Mouse (Mus musculus): ENCODE data around the gene Bckdk. TPM values are rescaled to one million over a fixed set of nuclear protein-coding genes. Genes with fewer than 3 reads are reported as not detected.

Bckdk gene
- total and polyA plus RNA-seq, 3 experiments: 32.6 to 126 TPM; not detected in 1

DNA sequence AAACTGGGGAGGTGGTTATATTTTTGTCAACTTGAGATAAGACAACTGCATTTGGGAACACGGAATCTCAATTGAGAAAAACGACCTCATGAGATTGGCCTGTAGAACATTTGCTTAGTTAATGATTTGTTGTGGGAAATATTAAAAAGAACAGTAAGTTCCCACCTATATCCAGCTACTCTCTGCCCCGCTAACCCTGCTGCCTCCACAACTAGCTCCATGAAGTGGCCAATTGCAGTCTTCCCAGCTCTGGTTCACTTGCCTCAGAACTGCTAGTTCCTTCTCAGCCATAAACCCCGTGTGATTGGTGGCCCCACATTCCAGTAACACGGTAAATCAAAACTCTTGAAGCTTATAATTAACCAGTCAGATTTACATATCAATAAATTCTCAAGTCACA lies 55.5 kb downstream of the Bckdk start:
- no peak overlapping the region for H3K9ac ChIP-seq (ENCODE audit: control insufficient read depth, low read depth, low read length, poor library complexity, severe bottlenecking)
- no peaks in the 10 kb centered on the region for H3K4me1 ChIP-seq (ENCODE audit: control insufficient read depth in 1 of 2, insufficient read depth in 2 of 2, low read length in 2 of 2)
- H3K4me3 ChIP-seq (ENCODE audit: control insufficient read depth in 1 of 2, insufficient read depth in 1 of 2, low read depth in 2 of 2, low read length in 2 of 2): no peak overlapping the region
- no peak overlapping the region for H3K27ac ChIP-seq (ENCODE audit: control insufficient read depth, low read depth, low read length)
- H3K79me2 ChIP-seq (ENCODE audit: control insufficient read depth, insufficient read depth, low read length, poor library complexity): no peaks in the 10 kb centered on the region
- no peaks in the 10 kb centered on the region for H3K36me3 ChIP-seq (ENCODE audit: control insufficient read depth in 1 of 2, insufficient read depth in 2 of 2, low read length in 2 of 2)
- TF ChIP-seq MAFK (IDR thresholded peaks at IDR 0.05; ENCODE audit: borderline replicate concordance, low read depth, low read length): no peak
- no peak for TF ChIP-seq SMC3 (IDR thresholded peaks at IDR 0.05; ENCODE audit: low read depth, low read length)
- TF ChIP-seq TBP (IDR thresholded peaks at IDR 0.05; ENCODE audit: low read depth, low read length): no peak
- TF ChIP-seq ZC3H11A (IDR thresholded peaks at IDR 0.05; ENCODE audit: low read depth, low read length): no peak
- no peak for TF ChIP-seq TCF12 (IDR thresholded peaks at IDR 0.05; ENCODE audit: low read depth, low read length)
- TF ChIP-seq USF2 (IDR thresholded peaks at IDR 0.05; ENCODE audit: borderline replicate concordance in 1 of 2, insufficient read depth in 1 of 2, low read depth in 1 of 2, low read length in 2 of 2): no peak
- no peak for DNase-seq (ENCODE audit: low read depth, low spot score)
- no peaks in the 10 kb centered on the region for H3K9me3 ChIP-seq (replicated peaks; ENCODE audit: insufficient read depth, low read length)
- H3K27me3 ChIP-seq (ENCODE audit: control insufficient read depth in 1 of 2, insufficient read depth in 2 of 2, low read length in 2 of 2): peaks cover 8 to 13% of the 10 kb centered on the region in 2 experiments; a peak in 3 of 4 replicates

Other genes starting within 250 kb of the Bckdk start
- 54.9 and 72.4 TPM in 2 replicates for gene Bcl7c, start 195.1 kb upstream of the Bckdk start, total RNA-seq (2012; rRNA removed)
- gene Bcl7c, start 195.1 kb upstream of the Bckdk start, polyA plus RNA-seq (2012; ENCODE audit: insufficient read depth in 1 of 2, insufficient read length in 2 of 2, low read depth in 1 of 2, low replicate concordance in 2 of 2, missing spikeins in 1 of 2): 10 to 100 TPM in 1 of 2 experiments, not detected in 1; 98.4 TPM
- gene Ctf1, start 191.3 kb upstream of the Bckdk start, total RNA-seq (2012; rRNA removed): 1.9 and 2.8 TPM in 2 replicates
- 1 to 10 TPM in 1 of 2 experiments, not detected in 1; 7.2 TPM for gene Ctf1, start 191.3 kb upstream of the Bckdk start, polyA plus RNA-seq (2012; ENCODE audit: insufficient read depth in 1 of 2, insufficient read length in 2 of 2, low read depth in 1 of 2, low replicate concordance in 2 of 2, missing spikeins in 1 of 2)
- gene Ctf2, start 171.9 kb upstream of the Bckdk start, total RNA-seq (2012; rRNA removed): 0.36 and 0.39 TPM in 2 replicates
- 1 to 10 TPM in 1 of 2 experiments, not detected in 1; 1.0 TPM for gene Ctf2, start 171.9 kb upstream of the Bckdk start, polyA plus RNA-seq (2012; ENCODE audit: insufficient read depth in 1 of 2, insufficient read length in 2 of 2, low read depth in 1 of 2, low replicate concordance in 2 of 2, missing spikeins in 1 of 2)
- gene Fbxl19, start 159.5 kb upstream of the Bckdk start, total RNA-seq (2012; rRNA removed): 37.7 and 46.7 TPM in 2 replicates
- 10 to 100 TPM in 1 of 2 experiments, not detected in 1; 58.3 TPM for gene Fbxl19, start 159.5 kb upstream of the Bckdk start, polyA plus RNA-seq (2012; ENCODE audit: insufficient read depth in 1 of 2, insufficient read length in 2 of 2, low read depth in 1 of 2, low replicate concordance in 2 of 2, missing spikeins in 1 of 2)
- 31.4 and 37.5 TPM in 2 replicates for gene Orai3, start 134.3 kb upstream of the Bckdk start, total RNA-seq (2012; rRNA removed)
- gene Orai3, start 134.3 kb upstream of the Bckdk start, polyA plus RNA-seq (2012; ENCODE audit: insufficient read depth in 1 of 2, insufficient read length in 2 of 2, low read depth in 1 of 2, low replicate concordance in 2 of 2, missing spikeins in 1 of 2): 10 to 100 TPM in 1 of 2 experiments, not detected in 1; 47.2 TPM
- gene Setd1a, start 127.4 kb upstream of the Bckdk start, total RNA-seq (2012; rRNA removed): 9.2 and 10.3 TPM in 2 replicates
- 10 to 100 TPM in 1 of 2 experiments, not detected in 1; 55.9 TPM for gene Setd1a, start 127.4 kb upstream of the Bckdk start, polyA plus RNA-seq (2012; ENCODE audit: insufficient read depth in 1 of 2, insufficient read length in 2 of 2, low read depth in 1 of 2, low replicate concordance in 2 of 2, missing spikeins in 1 of 2)
- gene Gm49388, start 118.5 kb upstream of the Bckdk start, total RNA-seq (2012; rRNA removed): 0.73 and 0.88 TPM in 2 replicates
- 1 to 10 TPM in 1 of 2 experiments, not detected in 1; 1.3 TPM for gene Gm49388, start 118.5 kb upstream of the Bckdk start, polyA plus RNA-seq (2012; ENCODE audit: insufficient read depth in 1 of 2, insufficient read length in 2 of 2, low read depth in 1 of 2, low replicate concordance in 2 of 2, missing spikeins in 1 of 2)
- 0.59 and 1.4 TPM in 2 replicates for gene Hsd3b7, start 103.5 kb upstream of the Bckdk start, total RNA-seq (2012; rRNA removed)
- gene Hsd3b7, start 103.5 kb upstream of the Bckdk start, polyA plus RNA-seq (2012; ENCODE audit: insufficient read depth in 1 of 2, insufficient read length in 2 of 2, low read depth in 1 of 2, low replicate concordance in 2 of 2, missing spikeins in 1 of 2): under 1 TPM in 1 of 2 experiments, not detected in 1; 0.75 TPM
- gene Stx4a, start 79.8 kb upstream of the Bckdk start, total RNA-seq (2012; rRNA removed): 44.4 and 47.8 TPM in 2 replicates
- gene Stx4a, start 79.8 kb upstream of the Bckdk start, polyA plus RNA-seq (2012; ENCODE audit: insufficient read depth in 1 of 2, insufficient read length in 2 of 2, low read depth in 1 of 2, low replicate concordance in 2 of 2, missing spikeins in 1 of 2): 100 to 1,000 TPM in 1 of 2 experiments, not detected in 1; 121 TPM
- 0.03 and 0.15 TPM in 2 replicates for gene Stx1b, start 79.5 kb upstream of the Bckdk start, total RNA-seq (2012; rRNA removed)
- gene Stx1b, start 79.5 kb upstream of the Bckdk start, polyA plus RNA-seq (2012; ENCODE audit: insufficient read depth in 1 of 2, insufficient read length in 2 of 2, low read depth in 1 of 2, low replicate concordance in 2 of 2, missing spikeins in 1 of 2): under 1 TPM in 1 of 2 experiments, not detected in 1; 0.56 TPM
- 30.1 and 35.8 TPM in 2 replicates for gene Zfp646, start 27.9 kb upstream of the Bckdk start, total RNA-seq (2012; rRNA removed)
- 10 to 100 TPM in 1 of 2 experiments, not detected in 1; 38.2 TPM for gene Zfp646, start 27.9 kb upstream of the Bckdk start, polyA plus RNA-seq (2012; ENCODE audit: insufficient read depth in 1 of 2, insufficient read length in 2 of 2, low read depth in 1 of 2, low replicate concordance in 2 of 2, missing spikeins in 1 of 2)
- 7.7 and 9.1 TPM in 2 replicates for gene Zfp668, start 27.3 kb upstream of the Bckdk start, total RNA-seq (2012; rRNA removed)
- gene Zfp668, start 27.3 kb upstream of the Bckdk start, polyA plus RNA-seq (2012; ENCODE audit: insufficient read depth in 1 of 2, insufficient read length in 2 of 2, low read depth in 1 of 2, low replicate concordance in 2 of 2, missing spikeins in 1 of 2): 10 to 100 TPM in 1 of 2 experiments, not detected in 1; 15.6 TPM
- gene Prss53, start 13.1 kb upstream of the Bckdk start, total RNA-seq (2012; rRNA removed): 0.10 and 0.15 TPM in 2 replicates
- gene Prss53, start 13.1 kb upstream of the Bckdk start, polyA plus RNA-seq (2012; ENCODE audit: insufficient read depth in 1 of 2, insufficient read length in 2 of 2, low read depth in 1 of 2, low replicate concordance in 2 of 2, missing spikeins in 1 of 2): under 1 TPM in 1 of 2 experiments, not detected in 1; 0.77 TPM
- gene Gm21974, start 8.6 kb upstream of the Bckdk start, total RNA-seq (2012; rRNA removed): not detected in 2 replicates
- gene Gm21974, start 8.6 kb upstream of the Bckdk start, polyA plus RNA-seq (2012; ENCODE audit: insufficient read depth in 1 of 2, insufficient read length in 2 of 2, low read depth in 1 of 2, low replicate concordance in 2 of 2, missing spikeins in 1 of 2): not detected
- 28.7 and 36.2 TPM in 2 replicates for gene Vkorc1, start 8.5 kb upstream of the Bckdk start, total RNA-seq (2012; rRNA removed)
- 10 to 100 TPM in 1 of 2 experiments, not detected in 1; 66.4 TPM for gene Vkorc1, start 8.5 kb upstream of the Bckdk start, polyA plus RNA-seq (2012; ENCODE audit: insufficient read depth in 1 of 2, insufficient read length in 2 of 2, low read depth in 1 of 2, low replicate concordance in 2 of 2, missing spikeins in 1 of 2)
- gene Kat8, start 8.4 kb downstream of the Bckdk start, total RNA-seq (2012; rRNA removed): 40.3 and 45.8 TPM in 2 replicates
- 10 to 100 TPM in 1 of 2 experiments, not detected in 1; 39.5 TPM for gene Kat8, start 8.4 kb downstream of the Bckdk start, polyA plus RNA-seq (2012; ENCODE audit: insufficient read depth in 1 of 2, insufficient read length in 2 of 2, low read depth in 1 of 2, low replicate concordance in 2 of 2, missing spikeins in 1 of 2)
- 0.12 TPM in 1 of 2 replicates, not detected in the other for gene Prss8, start 26.0 kb downstream of the Bckdk start, total RNA-seq (2012; rRNA removed)
- gene Prss8, start 26.0 kb downstream of the Bckdk start, polyA plus RNA-seq (2012; ENCODE audit: insufficient read depth in 1 of 2, insufficient read length in 2 of 2, low read depth in 1 of 2, low replicate concordance in 2 of 2, missing spikeins in 1 of 2): under 1 TPM in 1 of 2 experiments, not detected in 1; 0.21 TPM
- 1.7 and 1.9 TPM in 2 replicates for gene Prss36, start 42.6 kb downstream of the Bckdk start, total RNA-seq (2012; rRNA removed)
- gene Prss36, start 42.6 kb downstream of the Bckdk start, polyA plus RNA-seq (2012; ENCODE audit: insufficient read depth in 1 of 2, insufficient read length in 2 of 2, low read depth in 1 of 2, low replicate concordance in 2 of 2, missing spikeins in 1 of 2): 1 to 10 TPM in 1 of 2 experiments, not detected in 1; 5.1 TPM
- gene Fus, start 63.4 kb downstream of the Bckdk start, total RNA-seq (2012; rRNA removed): 49.7 and 60.5 TPM in 2 replicates
- 100 to 1,000 TPM; 346 to 848 TPM for gene Fus, start 63.4 kb downstream of the Bckdk start, polyA plus RNA-seq (2012; ENCODE audit: insufficient read depth in 1 of 2, insufficient read length in 2 of 2, low read depth in 1 of 2, low replicate concordance in 2 of 2, missing spikeins in 1 of 2)
- 0.10 and 0.12 TPM in 2 replicates for gene Pycard, start 89.8 kb downstream of the Bckdk start, total RNA-seq (2012; rRNA removed)
- under 1 TPM in 1 of 2 experiments, not detected in 1; 0.24 TPM for gene Pycard, start 89.8 kb downstream of the Bckdk start, polyA plus RNA-seq (2012; ENCODE audit: insufficient read depth in 1 of 2, insufficient read length in 2 of 2, low read depth in 1 of 2, low replicate concordance in 2 of 2, missing spikeins in 1 of 2)
- gene Trim72, start 99.9 kb downstream of the Bckdk start, total RNA-seq (2012; rRNA removed): 0.13 and 0.19 TPM in 2 replicates
- gene Trim72, start 99.9 kb downstream of the Bckdk start, polyA plus RNA-seq (2012; ENCODE audit: insufficient read depth in 1 of 2, insufficient read length in 2 of 2, low read depth in 1 of 2, low replicate concordance in 2 of 2, missing spikeins in 1 of 2): under 1 TPM in 1 of 2 experiments, not detected in 1; 0.14 TPM
- not detected in 2 replicates for gene Itgam, start 158.6 kb downstream of the Bckdk start, total RNA-seq (2012; rRNA removed)
- gene Itgam, start 158.6 kb downstream of the Bckdk start, polyA plus RNA-seq (2012; ENCODE audit: insufficient read depth in 1 of 2, insufficient read length in 2 of 2, low read depth in 1 of 2, low replicate concordance in 2 of 2, missing spikeins in 1 of 2): not detected
- not detected in 2 replicates for gene Gm49368, start 158.6 kb downstream of the Bckdk start, total RNA-seq (2012; rRNA removed)
- gene Gm49368, start 158.6 kb downstream of the Bckdk start, polyA plus RNA-seq (2012; ENCODE audit: insufficient read depth in 1 of 2, insufficient read length in 2 of 2, low read depth in 1 of 2, low replicate concordance in 2 of 2, missing spikeins in 1 of 2): not detected
- gene Itgax, start 225.5 kb downstream of the Bckdk start, total RNA-seq (2012; rRNA removed): 0.08 TPM in 1 of 2 replicates, not detected in the other
- gene Itgax, start 225.5 kb downstream of the Bckdk start, polyA plus RNA-seq (2012; ENCODE audit: insufficient read depth in 1 of 2, insufficient read length in 2 of 2, low read depth in 1 of 2, low replicate concordance in 2 of 2, missing spikeins in 1 of 2): under 1 TPM in 1 of 2 experiments, not detected in 1; 0.01 TPM